Mouse (Mus musculus) heart, adult 18-20 months (tissue): ENCODE measurements at regions not wholly inside any gene's neighbourhood (a gene's known extent, or its start where the extent isn't known, plus 50 kb on each side); places are given as distances from the start of the nearest gene placed in this dataset.

Experiments
- DNase-seq, 2 experiments: peaks; one replicate each; pipeline ENCODE4 v3.0.0; 2021 to 2022; ENCODE audit warnings: mixed read lengths in 1 of 2

- DNase-seq: no peak
Measured at GRCm38 (mm10) chr14:123081016-123081714, 97.3 kb upstream of the Tmtc4 start.

- no peak for DNase-seq
Measured at GRCm38 (mm10) chr14:123079733-123080132, 95.9 kb upstream of the Tmtc4 start.

GRCm38 (mm10) chr14:123078804-123079203 is 95.0 kb upstream of the Tmtc4 start:
- no peak for DNase-seq

- no peak for DNase-seq
Measured at GRCm38 (mm10) chr14:123066344-123066743, 82.5 kb upstream of the Tmtc4 start.

GRCm38 (mm10) chr14:123065566-123065965 is 81.7 kb upstream of the Tmtc4 start:
- DNase-seq: no peak

GRCm38 (mm10) chr14:123065136-123065535 is 81.3 kb upstream of the Tmtc4 start:
- no peak for DNase-seq

GRCm38 (mm10) chr14:123062908-123063307 is 79.1 kb upstream of the Tmtc4 start:
- no peak for DNase-seq

- no peak for DNase-seq
Measured at GRCm38 (mm10) chr14:123056976-123057375, 73.1 kb upstream of the Tmtc4 start.

- DNase-seq: no peak
Measured at GRCm38 (mm10) chr14:123048451-123048850, 64.6 kb upstream of the Tmtc4 start.

GRCm38 (mm10) chr14:123040046-123040445 is 56.2 kb upstream of the Tmtc4 start:
- DNase-seq: no peak

- DNase-seq: no peak
Measured at GRCm38 (mm10) chr14:123037444-123037843, 53.6 kb upstream of the Tmtc4 start.
